Mouse (Mus musculus) layer of hippocampus, postnatal 25 days (tissue): ENCODE results near the gene Slc9a9. TPM values are rescaled to one million over a fixed set of nuclear protein-coding genes. Genes with fewer than 3 reads are reported as not detected.
A peak's percentile ranks its signal among the peaks of the same experiment; 100 is the strongest.

Experiments
- DNase-seq, 2 experiments: peaks; one replicate each; pipeline ENCODE4 v3.0.0; 2022; ENCODE audit warnings: mixed read lengths in 2 of 2, low spot score in 1 of 2; ENCODE audit errors: extremely low spot score in 1 of 2
- total RNA-seq, 2 experiments: library from RNA; stranded (reverse); gene quantifications; 2 replicates each; pipeline ENCODE4 v1.2.3; 2021

The Slc9a9 gene
- total RNA-seq, 2 experiments from 2014 or later: 12.3 to 18.0 TPM

DNA sequence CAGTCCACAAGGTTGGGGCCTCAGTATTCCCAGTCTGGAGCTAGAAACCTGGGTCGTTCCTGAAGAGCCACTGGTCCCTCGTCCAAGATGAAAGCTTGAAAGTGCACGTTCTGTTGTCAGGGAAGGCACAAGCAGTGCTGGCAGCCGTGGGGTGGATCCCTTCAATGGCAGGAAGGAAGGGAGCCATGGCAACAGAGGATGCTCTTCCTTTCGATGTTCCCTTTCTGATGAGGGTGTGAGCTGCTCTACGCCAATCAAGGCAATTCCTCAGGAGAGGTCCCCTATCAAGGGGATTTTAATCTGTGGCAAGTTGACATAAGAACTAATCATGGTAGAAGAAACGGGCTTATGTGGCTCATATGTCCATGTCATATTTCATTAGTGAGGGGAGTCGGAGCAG lies 135.8 kb downstream of the Slc9a9 start:
- no peak for DNase-seq

DNA sequence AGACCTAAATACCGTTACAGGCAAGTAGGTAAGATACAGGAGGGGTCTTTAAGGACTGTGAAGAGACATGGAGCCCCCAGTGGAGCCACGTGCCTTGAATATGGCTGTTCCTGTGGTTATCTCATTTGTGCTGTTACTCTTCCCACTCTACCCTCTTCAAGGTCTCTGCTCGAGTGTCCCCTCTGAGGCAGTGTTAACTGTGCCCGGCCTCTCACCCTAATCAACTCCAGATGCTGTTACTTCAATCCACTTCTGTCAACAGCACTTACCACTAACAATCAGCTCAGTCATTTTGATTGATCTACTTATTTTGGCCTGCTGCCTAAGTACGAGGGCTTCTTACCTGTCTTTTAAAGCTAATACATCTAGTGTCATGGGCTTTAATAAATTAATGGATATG lies 145.8 kb downstream of the Slc9a9 start:
- no peak for DNase-seq

DNA sequence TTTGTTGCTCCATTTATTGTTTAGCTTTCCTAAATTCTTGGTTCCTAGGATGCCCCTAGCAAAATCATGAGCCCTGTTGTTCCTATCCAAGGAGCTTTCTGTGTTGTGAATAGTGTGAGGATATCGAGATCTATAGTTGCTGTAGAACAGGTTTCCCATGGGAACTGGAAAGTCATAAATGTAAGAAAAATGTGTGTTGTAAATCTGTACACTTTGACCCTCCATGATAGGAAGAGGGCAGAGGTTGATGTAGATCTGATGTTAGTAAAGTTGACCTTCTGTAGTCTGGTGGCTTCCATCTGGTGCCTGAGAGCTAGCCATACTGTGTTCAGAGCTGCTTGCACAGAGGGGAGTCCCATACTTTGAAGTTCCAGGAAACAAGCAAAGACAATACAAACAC lies 151.6 kb downstream of the Slc9a9 start:
- no peak for DNase-seq

DNA sequence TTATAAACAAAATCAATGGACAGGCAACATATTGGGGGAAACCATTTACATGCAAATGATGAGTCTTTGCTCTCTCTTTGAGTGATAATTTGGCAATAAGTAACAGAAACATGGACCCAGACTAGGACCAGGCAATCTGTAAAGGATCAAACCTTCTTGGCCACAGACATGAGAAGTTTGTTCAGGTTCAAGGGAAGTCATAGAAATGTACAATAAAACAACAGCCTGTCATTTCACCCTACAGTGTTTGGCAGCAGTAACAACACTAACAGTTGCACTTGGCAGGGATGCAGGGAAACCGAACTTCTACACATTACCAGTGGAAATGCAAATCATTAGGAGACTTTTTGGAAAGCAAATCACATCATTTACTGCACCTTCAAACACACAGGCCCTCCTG lies 164.1 kb downstream of the Slc9a9 start:
- no peak for DNase-seq

DNA sequence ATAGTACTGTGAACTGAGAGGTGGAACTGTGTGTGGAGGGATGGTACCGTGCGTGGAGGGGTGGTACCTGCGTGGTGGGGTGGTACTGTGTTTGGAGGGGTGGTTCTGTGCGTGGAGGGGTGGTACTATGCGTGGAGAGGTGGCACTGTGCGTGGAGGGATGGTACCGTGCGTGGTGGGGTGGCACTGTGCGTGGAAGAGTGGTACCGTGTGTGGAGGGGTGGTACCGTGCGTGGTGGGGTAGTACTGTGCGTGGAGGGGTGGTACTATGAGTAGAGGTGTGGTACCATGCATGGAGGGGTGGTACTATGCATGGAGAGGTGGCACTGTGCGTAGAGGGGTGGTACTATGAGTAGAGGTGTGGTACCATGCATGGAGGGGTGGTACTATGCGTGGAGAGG lies 167.7 kb downstream of the Slc9a9 start:
- no peak for DNase-seq

DNA sequence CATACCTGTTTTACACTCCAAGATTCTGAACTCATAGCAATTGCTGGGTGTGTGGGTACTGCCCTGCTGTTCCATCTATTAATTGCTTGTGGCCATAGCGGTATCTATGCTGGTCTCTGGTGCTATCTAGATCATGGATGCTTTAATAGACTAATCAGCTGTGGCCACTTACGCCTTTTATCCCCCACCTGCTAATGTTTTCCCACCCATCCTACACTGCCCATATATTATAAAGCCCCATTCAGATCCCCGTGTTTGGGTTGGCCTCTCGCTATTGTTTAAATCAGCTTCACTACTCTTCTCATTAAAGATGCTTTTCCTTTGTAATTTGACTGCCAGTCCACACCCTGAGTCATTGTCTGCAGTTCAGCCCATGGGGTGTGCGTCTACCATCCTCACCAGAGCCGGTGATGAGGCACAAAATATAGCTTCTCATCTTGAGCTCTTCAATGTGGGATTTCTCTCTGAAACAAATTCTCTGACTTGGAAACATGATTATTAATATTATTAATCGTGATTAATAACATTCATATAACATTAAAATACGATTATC lies 168.8 kb downstream of the Slc9a9 start:
- DNase-seq: no peak

DNA sequence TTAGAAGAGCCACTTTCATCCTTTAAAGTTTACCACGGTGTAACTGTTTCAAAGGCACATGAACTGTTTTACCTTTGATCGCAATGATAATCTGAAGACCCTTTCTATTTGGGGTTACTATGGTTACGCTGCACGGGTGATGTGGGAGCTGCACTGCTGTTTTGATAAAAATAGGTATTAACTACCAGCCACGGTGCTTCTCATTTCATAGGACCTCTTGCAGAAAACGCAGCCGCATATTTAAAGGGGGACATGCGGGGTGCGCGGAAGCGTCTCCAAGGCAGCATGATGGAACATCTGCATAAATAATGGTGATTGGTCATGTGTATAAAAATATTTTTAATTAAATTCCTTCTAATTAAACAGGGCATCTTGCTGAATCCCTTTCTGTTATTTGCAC lies 169.5 kb downstream of the Slc9a9 start:
- DNase-seq: peak in 1 of 2 experiments; percentile 14

DNA sequence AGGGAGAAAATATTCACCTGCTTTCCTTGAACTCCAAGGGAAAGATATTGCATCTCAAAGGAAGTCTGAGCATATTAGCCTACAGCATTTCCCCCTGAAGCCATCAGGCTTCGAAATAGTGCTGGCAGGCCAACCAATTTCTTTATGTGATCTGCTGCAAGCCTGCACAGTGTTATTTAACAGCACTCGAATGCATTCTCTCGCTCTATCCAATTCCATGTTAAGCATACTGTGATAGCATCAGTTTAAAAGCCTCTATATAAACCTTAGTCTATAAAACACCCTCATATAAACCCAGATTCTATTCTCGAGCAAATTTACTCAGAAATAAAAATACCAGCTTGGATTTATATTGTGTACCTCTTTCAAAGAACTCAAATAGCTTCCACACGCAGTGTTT lies 170.7 kb downstream of the Slc9a9 start:
- DNase-seq: no peak

DNA sequence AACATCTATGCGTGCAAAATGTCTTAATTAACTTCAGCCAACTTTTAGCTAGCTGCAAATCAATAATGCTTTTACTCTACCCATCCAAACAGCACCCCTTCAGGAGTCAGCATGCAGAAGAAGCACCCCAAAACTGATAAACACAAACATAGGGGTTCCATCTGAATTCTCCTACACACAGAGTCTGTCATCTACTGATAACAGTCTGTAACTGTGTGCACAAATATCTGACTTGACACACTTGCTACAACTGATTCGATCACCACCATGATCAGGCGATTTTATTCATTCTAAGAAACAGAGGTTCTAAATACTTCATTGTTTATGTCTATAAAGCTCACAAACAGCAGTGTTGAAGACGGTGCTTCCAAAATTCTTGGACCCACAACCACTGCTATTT lies 171.3 kb downstream of the Slc9a9 start:
- no peak for DNase-seq

DNA sequence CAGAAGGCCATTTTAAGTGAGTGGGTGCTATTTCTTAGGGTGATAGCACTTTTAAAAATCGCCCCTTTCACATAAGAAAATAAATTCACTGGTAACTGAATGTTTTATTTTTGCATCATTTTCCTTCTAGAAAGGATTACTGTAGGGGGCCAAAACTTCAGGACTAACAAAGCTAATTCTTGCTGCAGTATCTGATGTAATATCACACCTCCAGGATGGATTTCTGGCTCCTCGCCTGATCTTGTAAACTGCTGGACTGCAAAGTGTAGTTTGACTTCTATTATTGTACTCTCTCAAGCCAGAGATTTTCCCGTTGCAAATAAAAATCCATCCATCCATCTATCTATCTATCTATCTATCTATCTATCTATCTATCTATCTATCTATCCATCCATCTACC lies 174.5 kb downstream of the Slc9a9 start:
- DNase-seq: no peak

DNA sequence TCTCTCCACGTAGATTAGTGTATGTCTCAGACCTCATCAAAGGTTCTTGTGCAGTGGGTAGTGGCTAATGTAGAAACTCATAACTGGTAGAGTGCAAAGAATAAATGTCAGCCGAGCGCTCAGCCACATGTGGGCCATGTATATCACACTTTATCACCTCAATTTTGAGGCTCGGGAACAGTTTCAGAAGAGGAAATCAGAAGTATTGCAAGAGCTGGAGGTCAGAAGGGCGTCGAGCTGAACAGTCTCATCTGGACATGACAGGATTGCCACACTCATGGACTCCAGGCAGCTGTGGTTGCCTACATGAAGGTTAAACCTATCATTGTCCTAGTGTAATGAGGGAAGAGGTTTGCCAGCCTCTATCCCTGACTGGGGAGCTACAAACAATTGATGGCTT lies 177.9 kb downstream of the Slc9a9 start:
- DNase-seq: no peak

DNA sequence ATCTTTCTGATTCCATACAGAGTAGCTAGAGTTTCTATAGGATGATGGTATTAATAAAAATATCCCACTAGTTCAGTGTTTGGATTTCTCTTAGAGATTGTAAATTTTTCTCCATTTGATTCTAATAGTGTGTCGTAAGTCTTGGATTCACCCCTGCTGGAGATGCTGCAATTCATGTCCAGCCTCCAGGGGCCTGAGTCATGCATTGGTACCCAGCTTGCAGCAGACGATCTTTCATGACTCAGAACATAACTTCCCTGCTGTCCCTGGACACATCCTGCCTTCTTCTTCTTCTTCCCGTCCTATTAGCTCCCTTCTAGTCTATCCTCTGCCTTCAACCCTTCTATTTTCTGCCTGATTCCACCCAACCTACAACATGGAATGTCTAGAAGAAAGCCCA lies 181.8 kb downstream of the Slc9a9 start:
- no peak for DNase-seq

DNA sequence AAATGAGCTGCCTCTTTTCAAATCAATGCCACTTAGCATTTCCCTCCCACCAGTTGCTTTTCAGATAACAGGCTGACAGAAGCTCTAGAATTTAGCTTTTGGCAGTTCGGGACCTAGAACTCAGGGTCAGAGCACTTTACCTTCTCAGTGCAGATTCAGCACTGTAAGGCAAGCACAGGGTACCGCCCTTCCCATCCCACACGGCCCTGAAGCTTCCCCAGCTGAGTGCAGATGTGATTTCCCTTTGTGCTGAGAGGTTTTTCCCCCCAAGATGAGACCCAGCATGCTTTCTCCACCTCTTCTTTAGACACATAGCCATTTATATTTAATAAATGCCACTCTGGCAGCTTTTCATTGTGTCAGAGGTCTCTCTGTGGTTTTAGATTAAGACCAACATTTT lies 186.4 kb downstream of the Slc9a9 start:
- no peak for DNase-seq

DNA sequence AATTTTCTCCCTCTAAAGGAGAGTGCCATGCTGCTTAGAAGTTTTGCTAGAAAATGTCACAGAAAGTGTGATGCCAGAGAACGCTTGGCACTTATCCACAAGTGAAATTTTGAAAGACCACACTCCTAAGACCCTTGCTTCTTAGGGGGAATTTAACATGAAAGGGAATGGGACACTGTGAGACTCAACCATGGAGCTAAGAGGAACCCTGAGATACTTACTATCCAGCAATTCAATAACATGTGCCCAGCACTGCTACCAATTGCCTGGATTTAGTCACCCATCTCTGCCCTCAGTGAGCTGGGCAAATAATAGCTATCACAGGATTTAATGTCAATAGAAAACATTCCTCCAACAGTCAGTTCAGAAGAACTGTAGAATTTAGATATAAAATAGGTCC lies 198.8 kb downstream of the Slc9a9 start:
- no peak for DNase-seq

DNA sequence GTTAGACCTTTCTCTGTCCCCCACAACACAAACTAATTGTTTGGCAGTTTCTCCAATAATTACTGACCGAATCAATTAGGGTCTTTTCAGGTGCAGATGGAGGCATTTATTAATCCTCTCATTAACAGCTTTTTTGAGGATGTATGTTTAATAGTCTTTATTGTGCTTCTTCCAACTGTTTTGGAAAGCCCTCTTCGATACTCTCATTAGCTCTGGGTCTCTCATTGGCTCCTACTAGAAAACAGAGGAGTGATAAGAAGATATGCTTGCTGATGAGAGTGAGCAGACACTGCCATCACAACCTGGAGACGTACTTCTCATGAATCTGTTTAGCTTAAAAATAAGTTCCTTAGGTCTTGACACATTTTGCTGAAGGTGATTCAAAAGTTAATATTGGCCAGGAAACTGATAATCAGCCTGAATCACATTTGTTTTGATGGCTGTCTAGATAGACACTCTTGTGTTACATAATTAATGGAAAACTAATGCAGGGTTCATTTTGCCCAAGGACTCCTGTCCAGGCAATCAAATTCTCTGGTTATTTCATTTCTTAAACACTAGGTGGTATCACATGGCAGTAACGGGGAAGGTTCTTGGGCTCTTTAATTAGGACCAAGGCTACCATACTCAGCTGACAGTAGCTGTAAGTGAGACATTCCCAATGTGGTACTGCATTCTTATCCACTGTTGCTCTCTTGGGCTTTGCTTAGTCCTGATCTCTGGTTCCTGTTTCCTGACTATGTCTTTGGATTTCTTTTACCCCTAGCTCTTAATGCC lies 199.5 kb downstream of the Slc9a9 start:
- no peak for DNase-seq

DNA sequence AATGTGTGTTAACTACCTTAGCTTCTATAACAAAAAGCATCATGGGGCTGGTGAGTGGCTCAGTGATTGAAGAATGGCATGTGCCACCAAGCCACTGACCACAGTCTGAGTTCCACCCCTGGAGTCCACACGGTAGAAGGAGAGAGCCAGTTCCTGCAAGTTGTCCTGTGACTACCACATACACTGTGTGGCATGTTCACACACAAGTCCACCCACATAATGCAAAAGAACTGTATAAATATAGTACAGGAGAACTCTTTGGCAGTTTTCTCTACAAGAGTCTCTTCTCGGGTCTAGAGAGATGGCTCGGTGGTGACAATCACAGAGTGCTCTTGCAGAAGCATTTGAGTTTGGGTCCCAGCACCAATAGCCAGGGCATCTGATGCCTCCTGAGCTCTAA lies 212.8 kb downstream of the Slc9a9 start:
- no peak for DNase-seq

DNA sequence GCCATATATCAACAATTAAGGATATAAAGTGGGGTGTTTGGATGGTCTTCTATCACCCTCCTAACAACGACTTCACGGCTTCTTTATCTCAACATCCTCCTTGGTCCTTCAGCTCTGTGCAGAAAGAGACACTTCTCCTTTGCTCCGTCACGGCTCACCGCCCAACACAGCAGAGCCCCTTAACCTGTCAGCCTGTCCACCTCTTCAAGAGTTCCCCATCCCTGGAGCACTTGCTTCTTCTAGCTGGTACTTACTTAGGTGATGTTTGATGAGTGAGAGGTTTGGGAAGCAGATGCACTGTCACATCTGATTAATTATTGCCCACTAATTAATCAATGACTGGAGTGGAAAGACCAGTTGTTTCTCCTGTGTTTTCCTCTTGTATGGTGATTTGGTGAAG lies 213.7 kb downstream of the Slc9a9 start:
- DNase-seq: no peak

DNA sequence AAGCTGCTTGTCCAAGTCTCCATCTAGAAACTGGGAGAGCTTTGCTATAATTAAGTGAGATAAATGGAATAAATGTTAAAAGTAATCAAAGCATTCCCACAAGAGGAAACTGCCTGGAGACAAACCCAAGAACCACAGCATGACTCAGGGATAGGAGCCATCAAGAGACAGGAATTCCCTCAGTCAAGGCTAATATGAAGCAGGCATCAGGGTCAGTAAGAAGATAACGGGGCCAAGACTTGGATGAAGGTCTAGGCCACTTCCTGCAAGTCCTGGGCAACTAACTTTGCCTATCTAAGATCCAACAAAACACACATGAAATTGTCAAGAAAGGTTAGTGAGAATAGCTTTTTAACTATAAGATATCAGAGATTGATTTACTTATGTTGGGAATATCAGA lies 215.4 kb downstream of the Slc9a9 start:
- no peak for DNase-seq

DNA sequence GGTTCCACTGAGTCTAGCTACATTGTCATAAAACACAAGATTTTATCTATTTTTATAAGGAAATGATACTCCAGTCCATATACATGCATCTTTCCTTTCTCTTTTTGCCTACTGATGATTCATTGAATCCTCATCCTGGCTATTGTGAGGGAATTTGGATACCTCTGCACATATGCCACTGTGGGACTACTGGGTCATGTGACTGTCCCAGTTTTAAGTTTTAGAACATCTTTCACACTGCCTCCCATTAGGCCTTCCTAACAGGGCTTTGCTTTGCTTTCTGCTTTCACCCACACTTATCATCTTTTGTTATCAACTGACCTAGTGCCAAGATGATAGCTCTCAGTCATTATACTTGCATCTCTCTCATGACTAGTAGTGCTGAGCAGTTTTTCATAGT lies 219.9 kb downstream of the Slc9a9 start:
- no peak for DNase-seq

DNA sequence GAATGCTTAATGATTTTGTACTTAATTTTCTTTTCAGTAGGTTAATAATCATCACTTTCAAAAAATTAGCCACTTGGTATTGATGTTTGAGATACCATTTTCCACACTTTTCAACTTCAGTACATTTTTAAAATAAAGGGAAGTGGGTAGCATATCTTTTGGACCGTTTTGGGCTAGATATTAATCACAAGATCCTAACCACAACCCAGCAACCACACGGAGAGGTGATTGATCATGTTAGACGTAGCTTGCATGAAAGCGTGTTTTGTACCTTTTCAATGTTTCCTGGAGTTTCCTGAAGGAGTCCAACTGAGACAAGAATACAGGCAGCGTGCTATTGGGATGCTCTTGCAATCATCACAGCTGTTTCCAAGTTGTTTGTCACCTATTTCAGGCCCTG lies 226.2 kb downstream of the Slc9a9 start:
- no peak for DNase-seq

DNA sequence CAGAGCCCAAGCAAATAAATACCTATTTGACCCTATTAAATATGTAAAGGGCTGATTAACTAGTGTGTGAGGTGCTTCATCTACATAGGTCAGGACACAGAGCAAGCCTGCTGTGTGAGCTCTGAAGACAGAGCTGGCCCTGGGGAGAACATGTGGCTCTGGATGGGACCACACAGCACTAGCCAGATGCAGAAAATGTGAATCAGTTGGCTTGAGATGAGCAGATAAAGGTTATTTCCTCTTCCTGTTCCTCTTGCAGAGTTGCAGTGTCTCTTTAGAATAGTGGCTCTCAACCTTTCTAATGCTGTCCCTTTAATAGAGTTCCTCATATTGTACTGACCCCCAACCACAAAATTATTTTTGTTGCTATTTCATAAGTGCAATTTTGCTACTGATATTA lies 234.5 kb downstream of the Slc9a9 start:
- DNase-seq: no peak

DNA sequence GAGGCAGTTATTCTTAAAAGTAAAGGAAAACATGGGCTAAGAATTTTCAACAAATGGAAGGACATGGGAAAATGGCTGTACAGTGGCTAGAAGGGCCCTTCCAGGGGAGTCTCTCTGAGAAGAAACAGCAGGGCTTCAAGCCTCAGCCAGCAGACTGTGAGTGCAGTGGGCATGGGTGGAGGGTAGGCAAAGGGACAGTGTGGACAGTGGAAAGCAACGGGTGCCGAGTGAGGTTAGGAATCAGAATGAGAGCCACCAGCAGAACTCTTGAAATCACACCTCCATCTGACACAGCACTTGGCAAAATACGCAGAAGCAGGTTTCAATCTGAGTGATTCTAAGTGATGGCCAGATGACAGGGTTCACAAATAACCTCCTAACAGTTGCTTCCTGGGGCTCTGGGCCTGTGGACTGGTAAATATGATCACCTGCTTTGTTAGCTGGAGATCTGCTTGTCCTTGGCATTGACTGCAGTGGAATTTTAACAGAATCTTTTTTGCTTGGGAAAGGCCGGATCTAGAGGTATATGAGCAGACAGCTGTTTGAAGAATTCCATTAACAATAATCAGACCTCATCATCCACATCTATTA lies 237.4 kb downstream of the Slc9a9 start:
- no peak for DNase-seq
